Mouse (Mus musculus) T-helper 2 cell (primary cell): Measurements from ENCODE around the gene Vps37b.

ENCODE experiments used
- in situ Hi-C: fragments of 300-600 bp; cut with MboI, MseI; formaldehyde crosslinking; loops from one replicate; pipeline ENCODE4 v1.15.1; 2025; ENCODE audit warnings: high pct_unique_total_duplicates

The Vps37b gene

DNA sequence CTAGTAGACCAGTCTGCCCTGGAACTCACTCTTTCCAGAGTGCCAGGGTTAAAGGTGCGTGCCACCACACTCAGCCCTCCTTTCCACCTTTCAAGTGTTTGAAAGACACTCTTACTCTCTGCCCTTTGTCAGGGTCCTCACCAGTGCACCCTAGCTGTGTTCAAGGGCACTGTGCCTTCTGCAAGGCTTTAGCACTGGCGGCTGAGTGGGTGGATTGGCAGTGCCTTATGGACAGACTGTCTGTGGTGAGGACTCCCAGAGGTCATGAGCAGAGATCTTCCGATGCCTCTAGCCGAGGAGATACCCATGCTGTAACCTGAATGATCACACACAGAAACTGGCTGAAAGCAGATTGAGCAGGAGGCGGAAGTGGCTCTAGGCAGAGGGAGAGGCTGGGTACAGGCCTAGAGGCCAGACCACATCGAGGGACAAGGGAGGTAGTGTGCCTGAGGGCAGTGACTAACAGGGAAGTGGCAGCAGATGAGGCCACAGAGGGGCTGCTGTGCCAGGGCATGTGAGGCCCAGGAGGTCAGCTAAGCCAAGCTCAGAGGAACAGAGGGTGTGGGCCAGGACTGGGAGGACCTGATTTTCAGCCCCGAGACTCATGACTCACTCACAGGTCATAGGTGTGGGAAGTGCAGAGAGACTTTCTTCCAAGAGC is 14.8 kb upstream of the Vps37b start:
- in situ Hi-C loops, result no loop called here

DNA sequence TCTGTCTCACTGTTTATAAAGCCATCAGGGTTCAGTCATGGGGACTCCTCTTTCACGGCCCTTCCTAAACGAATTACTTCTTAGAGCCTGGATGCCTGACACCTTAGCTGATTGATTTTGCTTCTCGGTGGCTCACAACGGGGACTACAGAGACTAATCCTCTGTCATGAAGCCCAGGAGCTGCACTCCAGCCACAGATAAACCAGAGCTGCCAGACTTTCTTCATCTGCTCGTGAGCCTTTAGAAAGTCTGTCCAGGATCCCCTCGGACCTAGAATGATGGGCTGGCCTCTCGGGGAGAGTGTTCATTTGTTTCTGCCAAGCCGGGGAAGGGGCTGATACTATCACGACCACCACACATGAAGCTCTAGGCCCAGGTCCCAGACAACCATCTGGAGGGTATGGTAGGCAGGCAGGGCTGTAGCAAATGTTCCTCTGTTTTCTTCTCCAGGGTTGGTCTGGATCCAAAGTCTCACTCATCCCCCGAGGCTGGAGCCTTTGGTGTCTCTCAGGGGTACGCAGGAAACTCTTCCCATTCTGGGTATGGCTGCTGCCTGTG is 13.5 kb upstream of the Vps37b start:
- in situ Hi-C loops, result no loop called here

DNA sequence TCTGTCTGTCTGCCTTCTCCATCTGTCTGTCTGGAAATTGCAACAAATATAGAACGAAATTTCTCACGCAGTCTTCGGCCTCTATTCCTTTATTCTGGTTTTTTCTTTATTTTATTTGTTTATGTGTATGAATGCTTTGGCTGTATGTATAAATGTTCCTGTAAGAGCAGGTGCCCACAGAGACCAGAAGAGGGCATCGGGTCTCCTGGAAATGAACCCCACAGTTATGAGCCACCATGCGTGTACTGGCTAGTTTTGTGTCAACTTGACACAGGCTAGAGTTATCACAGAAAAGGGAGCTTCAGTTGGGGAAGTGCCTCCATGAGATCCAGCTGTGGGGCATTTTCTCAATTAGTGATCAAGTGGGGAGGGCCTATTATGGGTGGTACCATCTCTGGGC is 11.9 kb upstream of the Vps37b start:
- in situ Hi-C loops, result no loop called here

DNA sequence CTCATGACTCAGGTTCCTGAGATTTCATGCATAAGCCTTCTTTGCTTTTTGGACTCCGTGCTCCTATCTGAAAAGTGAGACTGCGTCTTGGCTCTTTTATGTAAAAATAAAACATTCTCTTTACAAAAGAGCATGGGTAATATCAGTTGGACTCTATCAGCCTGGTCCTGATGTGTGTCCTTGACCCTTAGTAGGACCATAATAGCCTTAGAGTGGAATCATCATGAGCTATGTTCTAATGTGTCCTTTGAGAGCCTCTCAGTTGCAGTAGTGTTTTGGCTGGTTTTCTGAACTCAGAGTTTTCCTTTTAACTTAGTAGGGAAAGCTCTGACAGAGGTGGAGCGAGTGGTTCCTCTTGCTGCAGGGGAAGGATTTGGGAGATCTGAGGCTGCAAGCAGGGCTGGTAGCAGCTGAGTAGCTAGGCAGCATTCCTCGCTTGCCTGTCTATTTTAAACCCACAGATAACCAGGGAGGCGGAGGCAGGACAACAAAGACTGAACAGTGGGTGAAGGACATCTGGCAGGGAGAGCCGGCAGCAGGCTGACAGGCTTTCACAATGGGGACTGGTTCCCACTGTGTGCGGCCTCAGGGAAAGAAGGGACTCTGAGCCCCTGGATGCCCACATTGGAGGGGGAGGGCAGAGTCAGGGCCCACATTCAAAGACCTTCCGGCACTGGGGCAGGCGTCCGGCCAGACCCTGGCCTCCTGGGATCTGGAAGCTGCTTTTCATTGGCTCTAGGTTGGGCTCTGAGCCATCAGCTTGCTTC is 11.3 kb upstream of the Vps37b start:
- in situ Hi-C loops, result no loop called here

DNA sequence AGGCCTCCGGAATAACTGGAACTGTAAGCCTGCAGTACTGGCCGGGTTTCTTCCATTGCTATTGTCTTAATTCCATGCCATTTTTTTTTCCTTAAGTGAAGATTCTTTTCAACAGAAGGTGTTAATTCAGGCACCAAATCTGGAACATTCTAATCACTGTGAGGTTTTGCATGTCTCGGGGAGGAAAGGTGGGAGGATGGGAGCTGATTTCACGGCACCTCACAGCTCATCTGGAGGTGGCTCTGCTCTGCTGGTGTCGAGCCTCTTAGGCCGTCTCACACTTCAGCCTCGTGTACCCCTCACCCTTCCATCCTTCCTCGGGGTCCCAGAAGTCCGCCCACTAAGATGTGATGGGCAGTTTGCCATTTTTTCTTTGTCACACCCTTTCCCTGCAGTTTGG is 9.0 kb upstream of the Vps37b start:
- in situ Hi-C loops, result no loop called here

DNA sequence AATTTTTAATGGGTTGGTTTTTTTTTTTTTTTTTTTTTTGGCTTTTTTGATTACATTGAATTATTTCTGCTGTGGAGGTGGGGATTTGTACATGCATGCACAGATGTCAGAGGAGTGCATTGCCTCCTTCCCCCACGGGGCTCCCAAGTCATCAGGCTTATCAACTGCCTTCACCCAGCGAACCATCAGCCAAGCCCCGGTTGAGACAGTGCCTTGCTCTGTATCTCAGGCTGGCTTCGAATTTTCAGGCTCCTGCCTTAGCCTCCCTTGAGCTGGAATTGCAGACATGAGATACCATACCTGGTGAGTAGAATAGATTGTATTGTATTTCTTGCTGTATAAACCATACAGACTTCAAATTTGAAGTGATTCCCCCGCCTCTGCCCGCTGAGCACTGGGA is 7.5 kb upstream of the Vps37b start:
- in situ Hi-C loops, result no loop called here

DNA sequence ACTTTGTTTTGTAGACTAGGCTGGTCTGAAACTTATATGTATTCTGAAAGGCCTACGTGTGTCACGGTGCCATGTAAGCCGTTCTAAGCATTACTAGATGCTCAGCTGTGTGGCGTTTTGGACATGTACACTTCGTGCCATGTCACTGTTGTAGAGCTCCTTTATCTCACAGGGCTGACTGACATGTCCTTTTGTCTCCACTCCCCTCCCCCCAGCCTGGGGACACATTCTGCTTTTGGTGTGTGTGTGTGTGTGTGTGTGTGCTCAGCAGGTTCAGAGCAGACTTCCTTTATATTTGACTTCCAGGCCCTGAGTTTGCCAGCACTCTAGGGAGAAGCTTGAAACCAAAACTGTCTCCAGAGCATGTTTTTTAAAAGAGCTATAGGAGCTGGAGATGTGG is 4.8 kb upstream of the Vps37b start:
- in situ Hi-C loops, result no loop called here

DNA sequence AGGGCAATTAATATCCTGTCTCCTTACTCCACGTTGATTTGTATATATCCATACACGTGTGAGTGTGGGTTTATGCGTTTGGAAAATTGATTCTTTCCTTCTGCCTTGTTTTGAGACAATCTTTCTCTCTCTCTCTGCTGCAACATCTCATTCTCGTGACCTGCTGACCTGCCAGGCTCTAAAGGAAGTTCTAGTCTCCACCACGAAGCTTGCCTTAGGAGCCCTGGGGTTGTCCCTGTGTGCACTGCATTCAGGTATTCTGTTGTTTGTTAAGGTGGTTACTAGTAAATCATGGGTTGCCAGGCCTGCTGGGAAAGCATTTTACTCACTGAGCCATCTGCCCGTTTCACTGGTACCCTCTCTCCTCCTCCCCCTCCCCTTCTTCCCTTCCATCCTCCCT is 4.3 kb upstream of the Vps37b start:
- in situ Hi-C loops, result no loop called here

DNA sequence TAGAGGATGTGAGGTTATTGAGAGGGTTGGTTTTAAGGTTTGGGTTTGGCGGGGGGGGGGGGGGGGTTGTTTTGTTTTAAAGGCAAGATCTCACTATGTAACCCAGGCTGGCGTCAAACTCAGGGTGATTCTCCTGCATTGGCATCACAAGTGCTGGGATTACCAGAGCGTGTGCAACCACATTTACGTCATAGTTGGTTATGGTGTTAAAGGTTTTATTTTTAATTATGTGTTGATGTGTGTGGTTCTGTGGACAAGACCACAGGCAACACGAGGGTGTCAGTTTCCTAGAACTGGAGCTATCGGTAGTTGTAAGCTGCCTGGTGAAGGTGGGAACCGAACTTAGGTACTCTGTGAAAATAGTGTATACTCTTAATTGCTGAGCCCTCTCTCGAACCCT is 3.7 kb upstream of the Vps37b start:
- in situ Hi-C loops, result no loop called here

DNA sequence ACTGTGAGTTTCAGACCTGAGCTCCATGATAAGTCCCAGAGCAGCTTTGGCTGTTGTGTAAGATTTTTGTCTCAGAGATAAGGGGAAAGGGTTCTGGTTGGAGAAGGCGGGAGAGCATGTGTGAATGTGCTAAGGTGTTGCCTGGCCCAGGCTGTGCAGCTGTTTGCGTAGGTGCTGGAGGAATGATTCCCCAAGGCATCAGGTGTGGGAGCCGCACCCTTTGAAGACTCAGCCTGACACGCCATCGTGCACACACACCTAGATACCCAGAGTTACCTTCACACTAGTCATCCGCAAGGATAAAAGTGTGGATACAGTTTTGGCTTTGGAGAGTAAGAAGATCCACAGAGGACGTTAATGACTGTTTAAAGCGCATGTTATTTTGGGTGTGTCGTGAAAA is 3.3 kb upstream of the Vps37b start:
- in situ Hi-C loops, result no loop called here

DNA sequence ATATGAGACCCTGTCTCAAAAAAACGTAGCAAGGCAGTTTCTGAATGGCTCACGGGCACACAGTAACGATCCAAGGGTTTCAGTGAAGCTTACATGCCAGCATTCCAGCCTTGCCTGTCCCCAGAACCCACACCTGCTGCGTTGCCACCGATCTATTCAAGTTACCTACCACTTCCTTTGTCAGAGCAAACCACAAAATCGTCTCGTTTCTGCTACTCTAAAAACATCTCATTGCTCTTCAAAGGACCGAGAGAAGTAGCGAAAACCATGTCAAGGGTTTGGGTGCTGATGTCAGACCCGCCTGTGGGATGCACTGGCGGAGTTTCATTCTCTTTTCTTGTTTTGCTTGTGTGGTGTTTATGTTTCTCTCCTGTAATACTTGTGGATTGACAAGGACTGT is 2.4 kb upstream of the Vps37b start:
- in situ Hi-C loops, result loop anchor here (5.0 kb wide), 1 partner anchor 43 kb away; no protein-coding TSS in a partner anchor

DNA sequence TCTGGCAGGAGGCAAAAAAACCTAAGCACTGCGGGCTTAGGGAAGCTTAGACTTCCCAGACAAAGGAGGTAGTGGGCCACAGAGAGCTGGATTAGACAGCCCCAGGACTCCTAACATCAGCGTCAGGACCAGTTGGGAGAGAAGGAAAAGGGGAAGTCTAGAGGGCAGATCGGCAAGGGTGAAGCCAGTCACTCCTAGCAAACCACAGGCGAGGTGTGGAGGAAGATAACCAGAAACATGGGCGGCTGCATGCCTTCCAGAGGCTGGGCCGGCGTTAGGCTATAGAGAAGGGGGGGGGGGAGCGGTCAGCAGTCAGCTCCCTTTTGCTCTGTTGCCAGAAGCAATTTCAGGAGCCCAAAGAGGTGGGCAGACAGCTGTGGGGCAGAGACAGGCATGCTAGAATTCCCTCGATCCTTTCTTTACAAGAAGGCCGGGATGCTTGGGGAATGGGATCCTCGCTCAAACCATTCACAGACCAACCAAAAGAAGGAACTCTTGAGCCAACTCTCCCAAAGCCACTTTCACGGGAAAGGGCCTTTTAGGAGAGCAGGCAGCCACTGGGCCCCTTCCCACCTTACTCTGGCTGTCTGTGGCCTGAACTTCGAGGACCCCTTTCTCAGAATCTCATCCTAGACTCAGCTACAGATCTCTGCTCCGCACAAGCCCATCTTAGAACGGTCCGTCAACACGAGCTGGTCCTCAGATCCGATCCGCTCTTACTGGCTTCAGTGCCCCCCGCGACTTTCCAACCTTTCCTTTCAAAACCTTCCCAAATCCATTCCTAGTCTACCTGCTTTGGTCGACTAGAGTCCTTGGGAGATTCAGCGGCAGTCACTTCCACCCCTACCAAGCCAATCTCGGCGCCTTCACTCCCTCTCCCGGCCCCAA is 758 bp downstream of the Vps37b start:
- in situ Hi-C loops, result loop anchor here (5.0 kb wide), 1 partner anchor 46 kb away; no protein-coding TSS in a partner anchor

DNA sequence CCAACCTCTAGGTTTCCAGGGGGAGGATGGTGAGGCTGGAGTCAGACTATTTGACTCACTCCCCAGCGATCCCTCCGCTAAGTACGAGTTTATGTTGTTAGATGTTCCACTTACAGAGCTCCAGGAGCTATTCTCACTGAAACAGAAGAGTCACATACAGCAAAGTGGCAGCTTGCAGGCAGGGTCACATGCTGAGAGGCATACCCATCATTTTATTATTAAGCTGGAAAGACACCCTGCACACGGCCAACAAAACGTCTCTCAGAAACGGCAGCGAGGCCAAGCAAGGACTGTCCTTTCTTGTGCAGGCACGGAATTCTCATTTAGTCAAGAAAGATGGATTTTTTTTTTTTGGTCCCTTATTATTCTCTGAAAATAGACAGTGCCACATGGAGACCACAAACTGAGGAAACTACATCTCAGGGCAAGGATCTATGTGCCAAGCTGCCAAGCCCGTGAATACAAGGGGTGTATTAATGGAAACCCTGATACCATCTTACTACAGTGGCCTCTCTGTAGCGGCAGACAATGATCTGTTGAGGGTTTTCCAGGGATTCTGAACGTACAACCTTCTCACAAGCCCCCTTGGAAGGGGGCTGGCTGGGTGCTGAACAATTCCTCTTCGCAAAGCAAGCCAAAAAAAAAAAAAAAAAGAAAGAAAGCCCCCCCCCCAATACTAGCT is 1.5 kb downstream of the Vps37b start:
- in situ Hi-C loops, result loop anchor here (5.0 kb wide), 1 partner anchor 47 kb away; no protein-coding TSS in a partner anchor

DNA sequence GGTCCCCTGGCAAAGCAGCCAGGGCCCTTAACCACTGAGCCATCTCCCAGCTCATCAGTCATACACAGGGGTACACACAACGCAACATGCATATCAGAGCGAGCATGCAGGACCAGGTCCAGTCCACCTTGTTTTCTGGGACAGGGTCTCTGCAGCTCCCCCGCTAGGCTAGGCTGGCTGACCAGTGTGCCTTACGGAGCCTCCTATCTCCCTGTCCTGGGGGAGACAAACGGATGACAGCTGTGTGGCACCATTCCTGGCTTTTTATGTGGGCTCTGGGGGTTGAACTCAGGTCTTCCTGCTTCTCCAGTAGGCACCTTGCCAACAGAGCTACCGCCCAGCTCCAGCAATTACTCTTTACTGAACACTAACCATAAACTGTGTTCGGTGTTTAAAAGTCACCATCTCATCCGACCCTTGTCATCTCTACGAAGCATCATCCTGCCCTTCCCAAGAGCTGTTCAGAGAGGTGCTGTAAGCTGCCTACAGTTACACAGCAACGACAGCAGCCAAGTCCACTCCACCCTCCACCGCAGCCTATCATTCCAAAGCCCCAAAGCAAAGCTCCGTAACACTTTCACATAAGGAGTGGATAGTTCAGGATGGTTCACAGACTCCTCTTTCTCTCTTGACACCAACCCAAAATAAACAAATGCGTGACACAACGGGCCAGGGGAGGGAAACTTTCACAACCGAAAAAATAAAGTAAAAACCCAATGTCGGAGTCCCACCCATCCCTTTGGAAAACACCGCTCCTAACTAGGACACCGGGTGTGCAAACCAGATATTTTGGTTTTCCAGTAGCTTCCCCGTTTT is 2.6 kb downstream of the Vps37b start:
- in situ Hi-C loops, result loop anchor here (5.0 kb wide), 1 partner anchor 48 kb away; no protein-coding TSS in a partner anchor

DNA sequence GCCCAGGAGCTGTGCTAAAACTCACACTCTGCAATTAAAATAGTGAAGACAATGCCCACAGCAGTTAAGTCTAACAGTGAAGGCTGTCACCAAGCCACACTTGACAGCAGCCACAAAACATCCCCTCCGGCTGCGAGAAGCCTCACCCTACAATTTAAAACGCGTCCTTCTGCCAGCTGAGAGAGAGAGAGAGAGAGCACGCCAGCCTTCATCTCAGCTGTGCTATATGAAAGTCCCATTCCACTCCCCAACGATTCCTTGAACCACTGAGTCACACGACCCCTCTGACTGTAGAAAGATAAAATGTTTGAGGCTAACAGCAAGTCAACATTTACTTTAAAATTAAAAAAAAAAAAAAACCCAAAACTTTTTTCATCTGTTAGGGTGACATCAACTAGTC is 3.4 kb downstream of the Vps37b start:
- in situ Hi-C loops, result no loop called here

DNA sequence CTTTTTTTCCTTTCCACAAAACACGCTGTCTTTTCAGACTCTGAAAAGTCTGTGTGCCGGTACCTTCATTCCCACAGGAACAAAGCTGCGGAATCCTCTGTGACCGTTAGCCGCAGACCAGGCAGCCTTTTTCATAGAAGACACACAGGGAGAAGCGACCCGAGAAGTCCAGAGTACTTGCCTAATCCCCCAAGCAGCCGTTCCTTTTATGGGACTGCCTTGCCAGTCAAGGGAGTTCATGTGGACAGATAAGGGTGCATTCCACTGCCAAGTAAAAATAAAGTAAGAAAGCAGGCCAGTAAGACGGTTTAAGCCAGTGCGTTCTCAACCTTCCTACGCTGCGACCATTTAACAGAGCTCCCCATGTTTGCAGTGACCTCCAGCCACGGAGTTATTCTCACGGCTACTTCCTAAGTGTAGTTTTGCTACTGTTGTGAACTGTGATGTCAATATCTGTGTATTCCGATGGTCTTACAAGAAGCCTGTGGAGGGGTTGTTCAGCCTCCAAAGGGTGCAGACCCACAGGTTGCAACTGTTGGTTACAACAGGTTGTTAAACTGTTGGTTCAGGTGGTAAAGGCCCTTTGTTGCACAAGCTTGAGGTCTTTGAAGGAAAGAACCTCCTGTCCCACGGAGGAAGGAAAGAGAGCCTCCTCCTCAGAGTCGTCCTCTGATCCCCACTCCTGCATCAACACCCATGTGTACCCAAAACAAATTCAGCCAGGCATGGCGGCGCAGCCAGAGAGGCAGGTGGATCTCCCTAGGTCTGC is 4.2 kb downstream of the Vps37b start:
- in situ Hi-C loops, result no loop called here

DNA sequence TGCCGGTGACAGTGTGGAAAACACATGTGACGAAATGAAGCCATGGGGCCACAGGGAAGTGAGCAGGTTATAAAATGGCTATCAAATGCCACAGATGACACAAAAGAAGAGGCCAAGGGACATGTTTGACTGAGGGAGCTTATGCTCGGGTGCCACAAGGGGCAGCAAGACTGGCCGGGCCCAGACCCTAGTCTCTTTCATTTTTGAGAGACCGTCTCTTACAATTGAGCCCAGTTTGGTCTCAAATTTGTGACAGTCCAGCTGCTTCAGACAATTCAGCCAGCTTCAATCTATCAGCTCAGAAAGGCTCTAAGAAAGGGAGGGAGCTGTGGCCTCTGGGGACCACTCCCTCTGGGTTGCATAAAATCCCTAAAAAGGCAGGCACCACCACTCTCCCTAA is 5.5 kb downstream of the Vps37b start:
- in situ Hi-C loops, result no loop called here

DNA sequence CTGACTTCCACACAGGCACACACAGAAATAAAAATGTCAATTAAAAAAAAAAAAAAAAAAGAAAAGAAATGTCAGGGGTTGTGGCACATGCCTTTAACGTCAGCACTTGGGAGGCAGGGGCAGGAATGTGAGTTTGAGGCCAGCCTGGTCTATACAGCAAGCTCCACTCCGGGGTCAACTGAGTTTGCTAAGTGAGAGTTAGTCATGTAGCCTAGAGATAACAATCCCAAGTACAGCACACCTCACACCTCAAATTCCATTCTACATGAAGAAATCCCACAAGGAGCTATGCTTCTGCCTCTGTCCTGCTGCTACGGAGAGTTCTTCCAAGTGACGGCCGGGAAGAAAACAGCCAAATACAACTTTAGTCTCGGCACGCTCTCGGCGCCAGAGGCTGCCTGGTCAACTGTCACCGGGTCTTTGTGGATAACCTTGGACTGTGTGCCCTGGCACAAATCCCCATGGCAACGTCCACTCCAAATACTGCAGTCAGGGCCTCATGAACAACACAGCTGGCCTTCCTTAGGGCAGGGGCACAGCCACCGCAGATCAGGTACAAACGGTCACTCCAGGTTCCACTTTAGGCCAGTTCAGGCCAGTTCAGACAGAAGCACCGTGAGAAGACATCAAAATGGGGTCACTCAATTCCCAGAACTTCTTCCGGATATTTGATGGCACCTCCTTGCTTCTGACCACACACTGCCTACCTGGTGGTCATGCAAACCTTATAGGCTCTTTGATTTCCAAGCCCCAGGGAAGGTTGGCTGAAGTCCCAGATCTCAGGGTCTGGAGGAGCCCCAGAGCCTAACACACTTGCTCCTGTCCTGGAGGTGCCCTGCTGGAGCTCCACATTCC is 6.3 kb downstream of the Vps37b start:
- in situ Hi-C loops, result no loop called here

DNA sequence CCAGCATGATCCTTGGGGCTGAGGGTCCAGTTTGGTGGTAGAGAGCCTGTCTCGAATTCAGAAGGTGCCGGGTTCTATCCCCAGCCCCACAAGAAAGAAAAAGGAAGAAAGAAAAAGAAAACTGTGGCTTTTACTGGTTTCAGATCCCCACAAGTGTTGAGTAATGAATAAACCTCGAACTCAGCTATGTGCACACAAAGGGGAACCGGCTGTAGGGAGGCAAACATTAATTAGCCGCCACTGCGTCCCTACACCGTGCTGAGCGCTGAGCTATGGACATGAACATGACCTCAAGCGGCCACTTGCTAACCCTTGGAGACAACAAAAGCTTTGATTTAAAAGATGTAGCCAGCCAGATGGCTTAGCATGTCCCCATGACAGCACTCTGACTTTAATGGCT is 6.9 kb downstream of the Vps37b start:
- in situ Hi-C loops, result no loop called here
